Mouse (Mus musculus): ENCODE measurements around the gene Flywch2.
A peak's percentile ranks its signal among the peaks of the same experiment; 100 is the strongest.

Flywch2 gene

GRCm38 (mm10) chr17:23785561-23786471 lies at the start of gene Flywch2:
TSS of gene Flywch2 (minus strand) at chr17:23786081.
- DNase-seq (ENCODE audit: low read depth, low spot score): no peak

GRCm38 (mm10) chr17:23831201-23831600 lies 45.3 kb upstream of the Flywch2 start:
- no peak for DNase-seq (ENCODE audit: low read depth, low spot score)

GRCm38 (mm10) chr17:23829064-23829619 lies 43.3 kb upstream of the Flywch2 start, which contains the start of gene Elob:
TSS of gene Elob (minus strand) at chr17:23829136.
- peak; percentile 86 for DNase-seq (ENCODE audit: low read depth, low spot score)

- peak; percentile 30 for DNase-seq (ENCODE audit: low read depth, low spot score)
Measured at GRCm38 (mm10) chr17:23828271-23829001, 42.6 kb upstream of the Flywch2 start.

GRCm38 (mm10) chr17:23825591-23825990 lies 39.7 kb upstream of the Flywch2 start:
- DNase-seq (ENCODE audit: low read depth, low spot score): peak; percentile 57

GRCm38 (mm10) chr17:23823614-23824013 lies 37.7 kb upstream of the Flywch2 start:
- no peak for DNase-seq (ENCODE audit: low read depth, low spot score)

GRCm38 (mm10) chr17:23823018-23823417 lies 37.1 kb upstream of the Flywch2 start:
- DNase-seq (ENCODE audit: low read depth, low spot score): no peak

- DNase-seq (ENCODE audit: low read depth, low spot score): no peak
Measured at GRCm38 (mm10) chr17:23822094-23822493, 36.2 kb upstream of the Flywch2 start.

GRCm38 (mm10) chr17:23820731-23821130 lies 34.9 kb upstream of the Flywch2 start:
- DNase-seq (ENCODE audit: low read depth, low spot score): no peak

- DNase-seq (ENCODE audit: low read depth, low spot score): no peak
Measured at GRCm38 (mm10) chr17:23819235-23819634, 33.4 kb upstream of the Flywch2 start.

- no peak for DNase-seq (ENCODE audit: low read depth, low spot score)
Measured at GRCm38 (mm10) chr17:23818579-23818978, 32.7 kb upstream of the Flywch2 start.

- DNase-seq (ENCODE audit: low read depth, low spot score): no peak
Measured at GRCm38 (mm10) chr17:23815641-23816040, 29.8 kb upstream of the Flywch2 start.

GRCm38 (mm10) chr17:23807918-23808317 lies 22.0 kb upstream of the Flywch2 start:
- no peak for DNase-seq (ENCODE audit: low read depth, low spot score)

GRCm38 (mm10) chr17:23806867-23807266 lies 21.0 kb upstream of the Flywch2 start:
- no peak for DNase-seq (ENCODE audit: low read depth, low spot score)

GRCm38 (mm10) chr17:23804426-23805085 lies 18.7 kb upstream of the Flywch2 start:
- DNase-seq (ENCODE audit: low read depth, low spot score): no peak

- DNase-seq (ENCODE audit: low read depth, low spot score): peak; percentile 75
Measured at GRCm38 (mm10) chr17:23803366-23804041, 17.6 kb upstream of the Flywch2 start.

GRCm38 (mm10) chr17:23802746-23803365 lies 17.0 kb upstream of the Flywch2 start:
- peak; percentile 100 for DNase-seq (ENCODE audit: low read depth, low spot score)

- no peak for DNase-seq (ENCODE audit: low read depth, low spot score)
Measured at GRCm38 (mm10) chr17:23801627-23802026, 15.7 kb upstream of the Flywch2 start.

- DNase-seq (ENCODE audit: low read depth, low spot score): no peak
Measured at GRCm38 (mm10) chr17:23797316-23797715, 11.4 kb upstream of the Flywch2 start.

- DNase-seq (ENCODE audit: low read depth, low spot score): no peak
Measured at GRCm38 (mm10) chr17:23795323-23795722, 9.4 kb upstream of the Flywch2 start.

- no peak for DNase-seq (ENCODE audit: low read depth, low spot score)
Measured at GRCm38 (mm10) chr17:23791079-23791357, 5.1 kb upstream of the Flywch2 start.

Data from skeletal muscle tissue, adult 2 months (tissue).